Mouse (Mus musculus) cerebellum, adult (tissue): ENCODE measurements at regions not wholly inside any gene's neighbourhood (a gene's known extent, or its start where the extent isn't known, plus 50 kb on each side); places are given as distances from the start of the nearest gene placed in this dataset.

Experiments used
- ATAC-seq: cut with Nextera tagmentation; 2 replicates; pipeline ENCODE4 v1.9.2; 2017; ENCODE audit warnings: mild to moderate bottlenecking, moderate library complexity, mixed read lengths; ENCODE audit not compliant: insufficient number of reproducible peaks, low FRiP score, low TSS enrichment

DNA sequence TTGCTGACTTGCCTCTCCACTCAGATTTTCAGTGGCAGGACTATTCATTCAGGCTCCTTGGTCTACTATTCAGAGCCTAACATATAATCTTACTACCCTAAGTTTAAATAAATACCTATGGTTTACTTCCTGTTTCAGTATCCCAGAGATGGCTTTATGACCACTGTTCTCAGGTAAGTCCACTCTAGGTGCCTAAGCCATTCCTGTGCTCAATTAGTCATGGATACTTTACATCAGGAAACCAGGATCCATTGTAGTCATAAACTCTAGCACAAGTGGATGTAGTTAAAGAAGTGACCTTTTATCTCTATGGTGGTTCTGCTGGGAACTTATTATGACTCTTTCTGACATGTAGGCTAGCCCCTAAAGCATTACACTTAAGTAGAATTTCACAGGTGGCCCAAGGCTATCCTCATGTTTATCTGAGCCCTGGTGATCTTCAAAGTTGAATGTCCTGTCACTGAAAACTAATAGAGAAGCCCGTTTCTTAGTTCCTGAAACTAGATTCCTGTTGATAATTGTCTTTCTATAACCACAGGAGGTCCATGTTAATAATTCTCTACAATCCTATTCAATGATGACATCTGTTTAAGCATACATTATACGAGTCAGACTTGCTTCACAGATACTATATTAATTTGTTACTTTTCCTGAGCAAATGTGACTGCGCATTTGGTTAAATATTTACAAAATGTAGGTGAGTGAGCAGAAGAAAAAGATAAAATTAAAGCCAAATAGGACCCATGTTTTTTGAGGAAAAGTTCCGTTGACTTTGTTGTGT lies 1067.0 kb downstream of the Car8 start:
- no peak for ATAC-seq

GRCm38 (mm10) chr4:7161411-7161810 lies 1077.4 kb downstream of the Car8 start:
- no peak for ATAC-seq

DNA sequence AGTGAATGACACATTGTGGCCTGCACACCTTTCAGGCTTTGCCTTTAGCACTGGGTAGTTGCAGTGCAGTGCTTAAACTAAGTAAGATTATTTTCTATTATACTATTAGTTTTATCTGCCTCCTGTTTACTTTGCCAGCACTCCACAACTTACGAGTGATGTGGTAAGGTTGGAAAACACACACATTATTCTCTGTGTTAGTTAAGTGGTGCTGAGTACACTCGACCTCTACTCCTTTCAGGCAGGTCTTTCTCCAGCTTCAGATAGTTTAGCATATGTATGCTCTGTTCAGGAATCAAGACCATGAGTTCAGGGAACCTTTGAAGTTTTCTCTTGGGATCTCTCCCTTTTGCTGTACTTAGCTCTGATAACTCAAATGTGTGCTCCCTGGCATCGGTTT lies 1081.0 kb downstream of the Car8 start:
- no peak for ATAC-seq

DNA sequence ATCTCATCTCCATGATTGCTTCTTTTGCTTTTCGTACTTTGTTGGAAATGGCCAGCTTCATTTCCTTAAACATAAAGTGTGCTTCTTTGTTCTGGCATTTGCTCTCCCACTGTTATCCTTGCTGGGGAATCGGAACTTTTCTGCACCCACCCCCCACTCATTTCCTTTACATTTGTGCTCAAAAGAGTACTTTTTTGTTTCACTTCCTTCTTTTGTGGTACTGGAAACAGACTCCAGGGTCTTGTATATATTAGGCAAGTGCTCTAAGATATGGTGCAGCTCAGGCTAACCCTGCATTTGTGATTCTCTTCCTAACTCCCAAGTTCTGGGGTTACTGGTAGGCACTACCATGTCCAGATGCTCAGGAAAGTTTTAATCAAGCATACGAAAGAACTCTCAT lies 1084.6 kb downstream of the Car8 start:
- ATAC-seq = no peak

- ATAC-seq = no peak
Observed at GRCm38 (mm10) chr4:7153835-7154234, 1085.0 kb downstream of the Car8 start.

GRCm38 (mm10) chr4:7145756-7146155 lies 1093.1 kb downstream of the Car8 start:
- no peak for ATAC-seq

GRCm38 (mm10) chr4:7144215-7144614 lies 1094.6 kb downstream of the Car8 start:
- no peak for ATAC-seq

DNA sequence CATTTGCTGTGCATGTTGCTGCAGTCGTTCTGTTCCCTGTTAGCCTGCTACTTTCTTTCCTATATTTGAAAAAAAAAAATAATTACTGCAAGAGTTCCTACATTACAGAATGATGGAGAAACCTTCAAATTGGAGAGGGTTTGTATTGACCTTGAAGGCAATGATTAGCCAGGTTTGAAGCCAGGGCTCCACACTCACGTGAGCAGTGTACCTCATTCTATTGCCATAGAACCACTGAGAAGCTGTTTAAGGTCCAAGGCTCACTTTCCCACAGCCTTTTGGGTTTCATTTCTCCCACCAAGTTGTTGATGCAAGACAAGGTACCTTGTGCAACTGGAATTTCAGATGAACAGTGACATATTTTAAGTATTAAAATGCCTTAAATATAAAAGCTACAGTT lies 1095.2 kb downstream of the Car8 start:
- no peak for ATAC-seq

DNA sequence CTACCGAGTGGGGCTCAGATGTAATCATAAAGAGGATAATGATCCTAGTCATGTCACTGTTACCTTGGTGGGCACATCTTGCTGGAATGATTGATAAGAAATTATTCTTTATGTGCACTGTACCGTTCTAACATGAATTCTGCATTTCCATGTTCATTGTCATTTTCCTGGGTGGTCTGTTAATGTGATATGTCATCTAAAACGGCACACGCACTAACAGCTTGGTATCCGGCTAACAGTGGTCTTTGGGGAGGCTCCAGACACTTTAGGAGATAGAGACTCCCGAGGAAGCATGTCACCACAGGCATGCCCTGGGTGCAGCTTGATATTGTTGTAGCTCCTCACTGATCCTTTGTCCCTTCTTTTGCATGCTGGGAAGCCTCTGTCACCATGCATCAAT lies 1096.1 kb downstream of the Car8 start:
- ATAC-seq = no peak

DNA sequence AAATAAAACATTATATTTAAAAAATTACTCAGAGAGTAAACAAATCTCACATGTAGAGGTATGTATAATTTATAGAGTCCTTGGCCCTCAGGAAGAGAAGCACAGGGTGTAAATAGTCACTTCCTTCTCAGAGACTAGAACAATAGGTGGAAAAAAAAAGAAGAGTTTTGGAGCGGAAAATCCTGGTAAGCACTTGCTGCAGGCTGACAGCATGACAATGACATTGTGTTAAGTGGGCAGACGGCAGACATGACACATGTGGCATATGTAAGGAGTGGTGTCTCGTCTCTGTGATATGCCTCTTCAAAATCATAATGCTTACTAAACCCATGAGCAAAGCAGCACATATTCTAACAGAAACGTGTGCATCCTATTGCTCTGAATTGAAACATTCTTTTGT lies 1126.7 kb downstream of the Car8 start:
- ATAC-seq = no peak

- no peak for ATAC-seq
Observed at GRCm38 (mm10) chr4:7092957-7093356, 1145.9 kb downstream of the Car8 start.

DNA sequence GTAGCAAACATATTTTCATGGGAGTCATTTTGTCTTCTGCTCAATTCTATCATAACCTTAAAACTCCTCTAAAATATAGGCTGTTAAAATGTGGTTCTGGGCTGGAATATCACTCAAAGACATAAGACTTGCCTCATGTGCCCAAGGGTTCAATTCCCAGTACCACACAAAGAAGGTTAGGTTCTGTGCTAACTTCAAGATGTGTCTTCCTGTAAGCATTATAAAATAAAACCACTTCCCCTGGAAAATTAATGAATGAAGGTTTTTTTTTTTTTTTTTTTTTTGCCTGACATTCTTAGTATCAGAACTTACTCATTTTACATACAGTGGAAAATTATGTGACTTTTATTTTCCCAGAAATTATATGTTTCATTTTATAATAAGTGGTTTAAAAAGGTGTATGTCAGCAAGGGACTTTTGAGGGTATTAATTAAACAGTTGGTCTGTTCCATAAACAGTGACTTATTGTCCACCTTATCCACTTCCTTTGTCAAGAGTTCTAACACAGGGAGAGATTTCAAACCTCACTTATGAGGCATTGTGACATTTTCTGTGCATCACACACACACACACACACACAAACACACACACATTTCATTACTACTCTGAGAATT lies 1147.5 kb downstream of the Car8 start:
- ATAC-seq = no peak
